Mouse (Mus musculus) liver, embryonic 13.5 days (tissue): ENCODE results near the gene Tbc1d14. TPM values are rescaled to one million over a fixed set of nuclear protein-coding genes. Genes with fewer than 3 reads are reported as not detected.

Source experiments
- ATAC-seq: fragments of 200-750 bp; cut with Nextera tagmentation; 2 replicates; pipeline ENCODE4 v1.8.0; 2017; ENCODE audit warnings: low read depth, mild to moderate bottlenecking, moderate number of reproducible peaks, moderate library complexity
- DNase-seq: peaks from one replicate; pipeline ENCODE4 v3.0.0; 2022
- H3K27ac ChIP-seq: fragments of 300-500 bp; sonication (generic); 2 replicates; pipeline ENCODE4 v1.5.1; 2015; ENCODE audit warnings: moderate library complexity, mild to moderate bottlenecking, inconsistent platforms
- H3K27me3 ChIP-seq: fragments of 300-500 bp; sonication (generic); 2 replicates; pipeline ENCODE4 v1.6.1; 2015; ENCODE audit warnings: mild to moderate bottlenecking, inconsistent platforms
- H3K36me3 ChIP-seq: fragments of 300-500 bp; sonication (generic); 2 replicates; pipeline ENCODE4 v1.6.1; 2015; ENCODE audit warnings: mild to moderate bottlenecking, inconsistent platforms
- H3K4me1 ChIP-seq: fragments of 300-500 bp; sonication (generic); replicated peaks from 2 replicates; pipeline ENCODE4 v1.6.1; 2015; ENCODE audit warnings: inconsistent platforms
- H3K4me2 ChIP-seq: fragments of 300-500 bp; sonication (generic); 2 replicates; pipeline ENCODE4 v1.6.1; 2015; ENCODE audit warnings: inconsistent platforms, mild to moderate bottlenecking, moderate library complexity
- H3K4me3 ChIP-seq: fragments of 300-500 bp; sonication (generic); replicated peaks from 2 replicates; pipeline ENCODE4 v1.5.1; 2015; ENCODE audit warnings: mild to moderate bottlenecking, inconsistent platforms
- H3K9ac ChIP-seq: fragments of 300-500 bp; sonication (generic); 2 replicates; pipeline ENCODE4 v1.6.1; 2015; ENCODE audit warnings: mild to moderate bottlenecking, inconsistent platforms
- H3K9me3 ChIP-seq: fragments of 300-500 bp; sonication (generic); replicated peaks from 2 replicates; pipeline ENCODE4 v1.6.1; 2016; ENCODE audit warnings: inconsistent platforms
- WGBS: fragments of 180-500 bp; shearing (Covaris S2); methylation state at CpG from one replicate; pipeline ENCODE4 v1.1.7; 2015; ENCODE audit not compliant: insufficient replicate concordance; 5-methylcytosine and 5-hydroxymethylcytosine counted together
- polyA plus RNA-seq: library from polyadenylated mRNA; unstranded; fragments of >200 nt; fragmentation: Nextera tagmentation; extraction: Ambion mirVana; gene quantifications from 2 replicates; pipeline ENCODE4 v1.2.1, GENCODE M21; 2015

Gene Tbc1d14
- polyA plus RNA-seq, 1 experiment from 2014 or later: 9.4 TPM

DNA sequence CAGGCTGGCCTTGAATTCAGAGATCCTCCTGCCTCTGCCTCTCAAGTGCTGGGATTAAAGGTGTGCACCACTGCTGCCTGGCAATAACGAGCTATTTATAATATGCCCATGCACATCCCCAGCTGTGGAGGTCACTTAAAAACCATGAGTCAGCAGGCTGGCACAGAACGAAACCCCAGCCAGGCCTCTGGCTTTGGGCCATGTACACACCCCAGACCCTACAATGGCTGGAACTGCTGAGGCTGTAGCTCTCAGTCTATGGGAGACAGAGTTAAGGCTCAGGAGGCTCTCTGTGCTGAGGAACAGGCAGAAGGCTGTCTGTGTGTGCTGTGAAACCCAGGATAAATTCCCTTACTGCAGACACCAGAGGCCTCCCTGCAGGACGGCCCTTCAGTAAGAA is 152.3 kb downstream of the Tbc1d14 start:
- H3K9me3 ChIP-seq: no peaks in the 10 kb centered on the region
- H3K9ac ChIP-seq: no peak overlapping the region
- H3K27me3 ChIP-seq: peaks cover 16% of the 10 kb centered on the region
- H3K4me2 ChIP-seq: no peak overlapping the region
- H3K4me3 ChIP-seq: no peak overlapping the region
- WGBS: 57% methylated on average over 3 of the region's 3 CpGs
- no peaks in the 10 kb centered on the region for H3K36me3 ChIP-seq
- H3K4me1 ChIP-seq: no peaks in the 10 kb centered on the region
- ATAC-seq: no peak
- H3K27ac ChIP-seq: no peak overlapping the region
- no peak for DNase-seq

Other genes starting within 250 kb of the Tbc1d14 start
- 0.47 and 0.70 TPM in 2 replicates for gene Sorcs2, start 195.1 kb downstream of the Tbc1d14 start, polyA plus RNA-seq
- 50.1 and 51.5 TPM in 2 replicates for gene Grpel1, start 128.3 kb downstream of the Tbc1d14 start, polyA plus RNA-seq
- gene Tada2b, start 109.0 kb downstream of the Tbc1d14 start, polyA plus RNA-seq: 1.2 TPM in 2 replicates
- gene Ccdc96, start 108.7 kb downstream of the Tbc1d14 start, polyA plus RNA-seq: 0.08 and 0.14 TPM in 2 replicates
- 21.9 and 25.3 TPM in 2 replicates for gene D5Ertd579e, start 102.7 kb upstream of the Tbc1d14 start, polyA plus RNA-seq
- 15.5 and 16.7 TPM in 2 replicates for gene Bloc1s4, start 155.4 kb upstream of the Tbc1d14 start, polyA plus RNA-seq
- 184 and 217 TPM in 2 replicates for gene Mrfap1, start 203.5 kb upstream of the Tbc1d14 start, polyA plus RNA-seq
- gene Man2b2, start 237.4 kb upstream of the Tbc1d14 start, polyA plus RNA-seq: 8.2 and 10.5 TPM in 2 replicates